ENCODE assay signal across 23 mouse cellular contexts in genomic region chr3:155001056-155001455, GRCm38 (mm10). TPM values are rescaled to one million over a fixed set of nuclear protein-coding genes. Genes with fewer than 3 reads are reported as not detected.
"Had no signal": no experiment of that assay in that cellular context is flagged by ENCODE, and none has a peak within 500 bp of the region (broad histone marks: within the 10 kb centered on the region; RNA-seq: fewer than 3 reads in every experiment).

No protein-coding gene starts in this region.

- H3K9ac ChIP-seq: neural tube, embryonic 12.5 days; neural tube, embryonic 13.5 days; neural tube, embryonic 15.5 days; stomach, embryonic 15.5 days had no signal

- H3K27ac ChIP-seq: neural tube, embryonic 12.5 days; neural tube, embryonic 13.5 days; neural tube, embryonic 15.5 days; stomach, embryonic 15.5 days; stomach, postnatal 0 days had no signal

- H3K4me3 ChIP-seq: neural tube, embryonic 12.5 days; neural tube, embryonic 13.5 days; neural tube, embryonic 15.5 days; stomach, embryonic 15.5 days had no signal

- H3K36me3 ChIP-seq: neural tube, embryonic 12.5 days; neural tube, embryonic 13.5 days; neural tube, embryonic 15.5 days; stomach, embryonic 15.5 days had no signal

- H3K4me1 ChIP-seq: neural tube, embryonic 12.5 days; neural tube, embryonic 13.5 days; neural tube, embryonic 15.5 days; stomach, embryonic 15.5 days had no signal

- DNase-seq: retina, postnatal 1 day; right cerebral cortex, adult 18-20 months; right cerebral cortex, postnatal 14 days; right cerebral cortex, postnatal 25 days; right cerebral cortex, postnatal 4 days; spleen, adult 18-20 months; thymus, adult 18-20 months; thymus, adult 2 months; thymus, postnatal 14 days; thymus, postnatal 25 days; thymus, postnatal 36 days; thymus, postnatal 4 days had no signal

- H3K27me3 ChIP-seq: neural tube, embryonic 12.5 days; neural tube, embryonic 13.5 days; neural tube, embryonic 15.5 days; stomach, embryonic 15.5 days had no signal

- H3K4me2 ChIP-seq: neural tube, embryonic 12.5 days; neural tube, embryonic 13.5 days; neural tube, embryonic 15.5 days; stomach, embryonic 15.5 days had no signal

- H3K9me3 ChIP-seq: neural tube, embryonic 12.5 days; neural tube, embryonic 13.5 days; neural tube, embryonic 15.5 days; stomach, embryonic 15.5 days had no signal

RNA-seq across cellular contexts. Expression of gene Tnni3k, which starts 54.2 kb away (rescaled TPM):
- total RNA-seq: neutrophil, adult 5-6 weeks had no signal
- polyA plus RNA-seq: neural tube, embryonic 12.5 days; neural tube, embryonic 13.5 days; spleen, adult 2 months; stomach, embryonic 14.5 days; stomach, embryonic 15.5 days; stomach, embryonic 16.5 days; testis, adult 2 months; urinary bladder, adult 2 months had no signal
